10 mouse cellular contexts compared by ENCODE assay signal in genomic region chr16:95654204-95654611, GRCm38 (mm10). TPM values are rescaled to one million over a fixed set of nuclear protein-coding genes. Genes with fewer than 3 reads are reported as not detected.
DNase-seq lines count a peak whose midpoint lies in the region; ATAC-seq and TF ChIP-seq lines count a peak whose summit lies in the region.
"Had no signal": no experiment of that assay in that cellular context is flagged by ENCODE, and none has a peak within 500 bp of the region (broad histone marks: within the 10 kb centered on the region; RNA-seq: fewer than 3 reads in every experiment).

No protein-coding gene starts in this region.

- 64% methylated on average over 15 of the region's 15 CpGs for WGBS in hindbrain, embryonic 13.5 days
- WGBS in hindbrain, embryonic 10.5 days = 92% methylated on average over 15 of the region's 15 CpGs
- 47% methylated on average over 15 of the region's 15 CpGs for whole genome bisulfite sequencing in limb, embryonic 14.5 days

- H3K27me3 ChIP-seq in hindbrain, embryonic 13.5 days = no peaks in the 10 kb centered on the region
- H3K27me3 ChIP-seq in hindbrain, embryonic 10.5 days (ENCODE audit: insufficient read depth, poor library complexity, severe bottlenecking) = no peaks in the 10 kb centered on the region
- no peaks in the 10 kb centered on the region for H3K27me3 ChIP-seq in limb, embryonic 14.5 days (ENCODE audit: control insufficient read depth, insufficient read depth, low read length)
- H3K27me3 ChIP-seq: heart, embryonic 13.5 days had no signal

- peaks cover 7% of the 10 kb centered on the region; the same call in 1 of the 2 replicates for H3K9me3 ChIP-seq in hindbrain, embryonic 13.5 days
- peaks cover 9% of the 10 kb centered on the region; the same call in 1 of the 2 replicates for H3K9me3 ChIP-seq in hindbrain, embryonic 10.5 days
- H3K9me3 ChIP-seq in limb, embryonic 14.5 days (ENCODE audit: control insufficient read depth, low read length) = no peaks in the 10 kb centered on the region; the same call in 1 of the 2 replicates

- H3K27ac ChIP-seq in hindbrain, embryonic 13.5 days = peak overlapping the region; percentile 66
- no peak overlapping the region for H3K27ac ChIP-seq in hindbrain, embryonic 10.5 days
- H3K27ac ChIP-seq in limb, embryonic 14.5 days (replicated peaks; ENCODE audit: low read depth, low read length) = no peak overlapping the region
- H3K27ac ChIP-seq: heart, embryonic 13.5 days had no signal

- ATAC-seq in hindbrain, embryonic 13.5 days (ENCODE audit: low FRiP score) = peak; percentile 84
- ATAC-seq in limb, embryonic 14.5 days (ENCODE audit: low FRiP score, low read depth) = no peak; the same call in 1 of the 2 replicates

- H3K9ac ChIP-seq in hindbrain, embryonic 13.5 days = no peak overlapping the region
- H3K9ac ChIP-seq in limb, embryonic 14.5 days (ENCODE audit: low read depth, low read length, severe bottlenecking) = no peak overlapping the region
- H3K9ac ChIP-seq: heart, embryonic 13.5 days; lung, embryonic 14.5 days had no signal

- peaks cover 5% of the 10 kb centered on the region; the same call in 1 of the 2 replicates for H3K4me1 ChIP-seq in hindbrain, embryonic 13.5 days (replicated peaks)
- no peaks in the 10 kb centered on the region for H3K4me1 ChIP-seq in hindbrain, embryonic 10.5 days (replicated peaks)
- no peaks in the 10 kb centered on the region for H3K4me1 ChIP-seq in limb, embryonic 14.5 days (ENCODE audit: control insufficient read depth, insufficient read depth, low read length)
- H3K4me1 ChIP-seq: heart, embryonic 13.5 days had no signal

- H3K4me2 ChIP-seq in hindbrain, embryonic 13.5 days = peak overlapping the region; percentile 25
- peak overlapping the region; percentile 27; the same call in 1 of the 2 replicates for H3K4me2 ChIP-seq in limb, embryonic 14.5 days (replicated peaks; ENCODE audit: low read depth, low read length, severe bottlenecking)
- H3K4me2 ChIP-seq: heart, embryonic 13.5 days; lung, embryonic 14.5 days had no signal

- TF ChIP-seq POLR2A in limb, embryonic 14.5 days (IDR thresholded peaks at IDR 0.05; ENCODE audit: borderline replicate concordance, extremely low read depth, insufficient read depth, insufficient read length) = no peak

- no peaks in the 10 kb centered on the region for H3K36me3 ChIP-seq in hindbrain, embryonic 13.5 days
- no peaks in the 10 kb centered on the region for H3K36me3 ChIP-seq in hindbrain, embryonic 10.5 days
- H3K36me3 ChIP-seq in limb, embryonic 14.5 days (ENCODE audit: control insufficient read depth, insufficient read depth, low read length) = no peaks in the 10 kb centered on the region
- H3K36me3 ChIP-seq: heart, embryonic 13.5 days had no signal

- no peak for DNase-seq in hindbrain, embryonic 10.5 days (ENCODE audit: low spot score)
- DNase-seq in MN1 (ENCODE audit: low spot score) = peak; percentile 67
- peak; percentile 60 for DNase-seq in brain, adult 2 months (ENCODE audit: low read depth, low spot score)
- no peak for DNase-seq in limb, embryonic 14.5 days (ENCODE audit: low spot score)
- DNase-seq in heart, adult 18-20 months = no peak
- no peak for DNase-seq in adrenal gland, adult (ENCODE audit: inconsistent age in 2 of 2, low spot score in 1 of 2)
- DNase-seq: adrenal gland, postnatal 14 days; lung, embryonic 14.5 days had no signal

- H3K4me3 ChIP-seq in hindbrain, embryonic 13.5 days = no peak overlapping the region; the same call in 1 of the 2 replicates
- no peak overlapping the region for H3K4me3 ChIP-seq in hindbrain, embryonic 10.5 days
- no peak overlapping the region for H3K4me3 ChIP-seq in limb, embryonic 14.5 days (replicated peaks; ENCODE audit: low read length)
- H3K4me3 ChIP-seq: heart, embryonic 13.5 days had no signal

RNA-seq across cellular contexts. Expression of gene Ets2, which starts 47.7 kb away (rescaled TPM):
- polyA plus RNA-seq in hindbrain, embryonic 13.5 days (2015; fragmentation: Nextera tagmentation; extraction: Ambion mirVana) = 20.6 and 22.2 TPM in 2 replicates
- polyA plus RNA-seq in hindbrain, embryonic 10.5 days (2016; fragmentation: Nextera tagmentation; extraction: Ambion mirVana) = 19.6 and 23.9 TPM in 2 replicates
- polyA plus RNA-seq in limb, embryonic 14.5 days (2012; rRNA removed) = 86.2 and 115 TPM in 2 replicates
- polyA plus RNA-seq in limb, embryonic 14.5 days (2014; fragmentation: Nextera tagmentation; extraction: Ambion mirVana) = 80.4 and 93.3 TPM in 2 replicates
- total RNA-seq in heart, adult 18-20 months (2021) = 10 to 100 TPM; 44.7 to 51.2 TPM

Comparison
In these comparisons a context has a peak if more than half of its experiments do, and no peak if none do; other contexts are left out.
1. DNase-seq: peak in MN1 (single experiment) and brain, adult 2 months (single experiment); none in hindbrain, embryonic 10.5 days (single experiment), limb, embryonic 14.5 days (single experiment), heart, adult 18-20 months (0 of 2) and adrenal gland, adult (0 of 2).